Mouse (Mus musculus) macrophage (primary cell): ENCODE measurements around the gene Vav1. TPM values are rescaled to one million over a fixed set of nuclear protein-coding genes. Genes with fewer than 3 reads are reported as not detected.

Experiments
- H3K27ac ChIP-seq: fragments of 350-480 bp; formaldehyde crosslinking; 2 replicates; pipeline ENCODE4 v1.9.0; 2021
- H3K36me3 ChIP-seq: fragments of 350-480 bp; formaldehyde crosslinking; 2 replicates; pipeline ENCODE4 v1.9.0; 2021; ENCODE audit errors: inconsistent target
- H3K4me3 ChIP-seq: fragments of 350-480 bp; formaldehyde crosslinking; 2 replicates; pipeline ENCODE4 v1.9.0; 2021; ENCODE audit errors: inconsistent target
- H3K79me2 ChIP-seq: fragments of 350-480 bp; formaldehyde crosslinking; 2 replicates; pipeline ENCODE4 v1.9.0; 2021; ENCODE audit errors: inconsistent target
- WGBS: methylation state at CpG from one replicate; pipeline ENCODE4 v1.1.7; 2026; ENCODE audit warnings: inconsistent platforms; ENCODE audit not compliant: missing documents; 5-methylcytosine and 5-hydroxymethylcytosine counted together
- polyA plus RNA-seq: library from polyadenylated mRNA; stranded (reverse); fragments of 250-400 nt; gene quantifications from 3 replicates; pipeline ENCODE4 v1.2.4, GENCODE M21; 2018; ENCODE audit warnings: inconsistent platforms
- total RNA-seq, 78 experiments: library from RNA; depleted of rRNA; stranded (reverse); fragments of 250-400 nt; gene quantifications; 1 replicate in 9 of 78; 2 replicates in 24 of 78; 3 replicates in 43 of 78; 4 replicates in 2 of 78; pipeline ENCODE4 v1.2.4; 2018; ENCODE audit warnings: inconsistent platforms in 56 of 78

The Vav1 gene
- total RNA-seq (2018; cell fraction: chromatin; rRNA removed), result 100 to 1,000 TPM; 144 to 640 (median 355) TPM
- total RNA-seq (2018; cell fraction: cytosol; rRNA removed), result 100 to 1,000 TPM in 25 of 26 experiments, 10 to 100 TPM in 1; 97.9 to 300 (median 165) TPM
- 100 to 1,000 TPM; 118 to 364 (median 250) TPM for total RNA-seq (2018; cell fraction: nucleus; rRNA removed)
- polyA plus RNA-seq, result 91.4 to 144 TPM (median 106 TPM) in 3 replicates

DNA sequence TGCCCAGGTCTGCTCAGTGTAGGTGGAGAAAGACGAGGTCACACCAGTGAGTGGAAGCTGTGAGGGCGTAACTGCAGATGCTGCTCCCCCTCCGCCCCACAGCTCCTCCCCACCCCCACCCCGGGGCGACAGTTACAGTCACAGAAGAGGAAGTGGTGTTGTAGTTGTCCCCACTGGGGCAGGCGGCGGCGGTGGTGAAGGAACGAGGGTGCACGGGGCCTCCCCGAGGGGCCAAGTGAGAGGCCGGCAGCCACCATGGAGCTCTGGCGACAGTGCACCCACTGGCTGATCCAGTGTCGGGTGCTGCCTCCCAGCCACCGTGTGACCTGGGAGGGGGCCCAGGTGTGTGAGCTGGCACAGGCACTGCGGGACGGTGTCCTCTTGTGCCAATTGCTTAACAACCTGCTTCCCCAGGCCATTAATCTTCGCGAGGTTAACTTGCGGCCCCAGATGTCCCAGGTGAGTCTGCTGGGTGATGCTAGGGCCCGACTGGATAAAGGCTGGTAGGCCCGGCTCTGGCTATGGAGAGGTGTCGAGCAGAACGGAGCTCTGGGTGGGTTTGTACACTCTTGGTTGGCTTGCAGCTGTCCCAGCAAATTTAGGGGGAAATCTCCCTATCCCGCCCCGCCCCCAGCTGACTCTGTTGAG lies at the start of gene Vav1:
Vav1 (plus strand) TSS at position 158 of the 648 bp plus-strand sequence.
- peak within 1 kb of the TSS; percentile 97 for H3K27ac ChIP-seq
- peaks cover 63% of the 10 kb centered on the region for H3K79me2 ChIP-seq
- peak within 1 kb of the TSS; percentile 91 for H3K4me3 ChIP-seq
- no peaks in the 10 kb centered on the region; the same call in 1 of the 2 replicates for H3K36me3 ChIP-seq
- WGBS, result under 1% methylated on average over 21 of the region's 26 CpGs

DNA sequence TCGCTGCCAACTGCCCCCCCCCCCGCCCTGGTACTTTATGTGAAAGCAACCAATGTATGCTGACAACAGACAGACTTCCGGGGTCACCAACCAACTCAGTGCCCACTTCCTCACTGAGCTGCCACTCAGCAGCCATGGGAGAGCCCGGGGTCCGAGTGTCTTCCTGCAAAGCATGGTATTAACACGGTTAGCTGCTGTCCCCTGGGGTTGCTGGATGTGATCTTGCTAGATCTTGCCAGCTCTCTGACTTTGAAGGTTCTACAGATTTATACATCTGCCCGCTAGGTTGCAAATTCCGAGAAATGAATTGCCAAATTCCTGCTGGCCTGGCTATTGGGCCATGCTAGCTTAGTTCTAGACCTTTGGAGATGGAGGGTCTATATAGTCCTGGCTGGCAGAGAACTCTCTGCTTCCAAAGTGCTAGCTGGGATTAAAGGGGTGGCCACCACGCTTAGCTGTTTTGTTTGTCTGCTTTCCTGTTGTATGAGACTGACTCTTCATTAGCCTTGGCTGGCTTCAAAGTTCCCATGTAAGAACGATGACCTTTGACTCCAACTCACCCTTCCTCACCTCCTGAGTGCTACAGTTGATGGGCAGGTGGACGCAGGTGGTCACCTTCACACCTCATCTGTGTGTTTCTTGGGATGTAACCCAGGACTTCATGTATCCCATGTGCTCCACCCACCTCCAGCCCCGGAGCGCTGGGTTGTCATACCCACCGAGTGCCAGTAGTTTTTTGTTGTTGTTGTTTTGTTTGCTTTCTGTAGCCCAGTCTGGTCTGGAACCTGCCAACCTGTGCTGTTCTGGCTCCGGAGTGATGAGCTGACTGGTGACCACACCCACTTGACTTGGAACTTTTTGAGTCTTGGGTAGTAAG lies 48.8 kb upstream of the Vav1 start:
- H3K4me3 ChIP-seq, result no peak overlapping the region
- no peak overlapping the region for H3K27ac ChIP-seq
- H3K79me2 ChIP-seq, result no peaks in the 10 kb centered on the region
- peaks cover 7% of the 10 kb centered on the region for H3K36me3 ChIP-seq
- 58% methylated on average over 14 of the region's 15 CpGs for WGBS

GRCm38 (mm10) chr17:57230728-57231125 lies 48.2 kb upstream of the Vav1 start:
- Histone ChIP-seq H3K79me2 (no peaks in the 10 kb centered on the region), H3K36me3 (peaks cover 12% of the 10 kb centered on the region), H3K4me3 (no peak overlapping the region), H3K27ac (no peak overlapping the region)
- 18% methylated on average over 6 of the region's 6 CpGs for WGBS

DNA sequence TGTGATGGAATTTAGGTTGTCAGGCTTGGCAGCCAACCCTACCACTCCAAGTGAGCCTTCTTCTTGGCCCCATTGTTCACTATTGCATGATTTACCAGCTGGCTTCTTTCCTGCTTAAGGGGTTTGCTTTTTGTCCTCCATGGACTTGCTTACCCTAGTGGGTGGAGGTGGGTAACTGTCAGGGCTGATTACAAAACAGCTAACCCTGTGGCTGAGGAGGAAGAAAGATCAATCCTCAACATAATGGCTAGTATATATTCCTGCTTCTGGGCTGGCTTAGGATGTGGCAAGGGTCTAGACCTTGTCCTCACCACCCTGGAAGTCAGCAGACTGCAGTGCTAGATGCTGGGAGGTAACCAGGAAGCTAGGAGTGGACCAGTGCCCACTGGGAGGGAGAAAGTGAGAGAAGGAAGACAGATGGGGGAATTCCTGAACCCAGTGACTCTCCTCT lies 47.6 kb upstream of the Vav1 start:
- H3K4me3 ChIP-seq, result no peak overlapping the region
- H3K79me2 ChIP-seq, result no peaks in the 10 kb centered on the region
- no peak overlapping the region for H3K27ac ChIP-seq
- peaks cover 18% of the 10 kb centered on the region for H3K36me3 ChIP-seq

DNA sequence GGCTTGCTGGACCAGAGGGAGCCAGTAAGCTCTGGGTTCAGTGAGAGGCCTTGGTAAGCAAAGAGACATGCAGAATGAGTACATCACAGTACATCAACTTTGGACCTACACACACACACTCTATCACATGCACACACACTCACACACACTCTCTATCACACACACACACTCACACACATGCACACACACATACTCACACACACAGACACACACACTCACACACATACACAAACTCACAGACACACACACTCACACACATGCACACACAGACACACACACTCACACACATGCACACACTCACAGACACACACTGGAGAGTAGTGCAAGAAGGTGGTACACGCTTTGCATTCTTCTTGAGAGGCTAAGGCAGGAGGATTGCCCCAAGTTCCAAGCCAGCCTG lies 46.7 kb upstream of the Vav1 start:
- Histone ChIP-seq H3K36me3 (peaks cover 27% of the 10 kb centered on the region), H3K4me3 (no peak overlapping the region), H3K79me2 (no peaks in the 10 kb centered on the region), H3K27ac (no peak overlapping the region)
- WGBS, result 100% methylated on average over 1 of the region's 1 CpGs

GRCm38 (mm10) chr17:57233038-57233437 lies 45.9 kb upstream of the Vav1 start:
- H3K27ac ChIP-seq, result no peak overlapping the region
- 85% methylated on average over 7 of the region's 7 CpGs for WGBS
- H3K79me2 ChIP-seq, result no peaks in the 10 kb centered on the region
- peaks cover 35% of the 10 kb centered on the region for H3K36me3 ChIP-seq
- no peak overlapping the region for H3K4me3 ChIP-seq

DNA sequence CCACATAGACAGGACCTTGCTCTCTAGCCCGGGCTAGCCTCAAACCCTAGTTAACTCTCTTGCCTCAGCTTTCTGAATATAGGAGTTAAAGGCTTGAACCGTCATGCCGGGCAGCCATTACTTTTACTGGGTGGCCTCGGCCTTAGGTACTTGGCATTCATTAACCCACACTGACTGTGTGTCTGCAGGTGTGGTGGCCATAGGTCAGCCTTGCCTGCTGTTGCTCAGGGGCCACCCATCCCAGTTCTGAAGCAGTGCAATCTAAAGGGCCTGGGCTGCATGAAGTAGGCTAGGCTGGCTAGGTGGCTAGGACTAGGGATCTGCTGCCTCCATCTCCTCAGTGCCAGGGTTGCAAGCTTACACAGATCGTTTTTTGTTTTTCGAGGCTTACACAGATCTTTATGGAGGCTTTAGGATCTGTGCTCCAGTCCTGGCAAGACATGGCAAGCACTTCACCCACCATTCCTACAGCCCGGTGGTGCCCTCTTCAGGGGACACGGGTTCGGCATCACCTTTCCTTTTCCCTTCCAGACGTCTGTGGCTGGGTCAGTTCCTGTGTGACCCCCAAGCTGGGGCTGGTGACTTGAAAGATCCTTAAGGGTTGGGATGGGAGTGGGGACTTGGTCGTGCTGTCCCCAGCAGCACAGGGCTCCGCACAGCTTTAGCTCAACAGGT lies 44.5 kb upstream of the Vav1 start:
- 89% methylated on average over 12 of the region's 12 CpGs for WGBS

GRCm38 (mm10) chr17:57235803-57236202 lies 43.1 kb upstream of the Vav1 start:
- Histone ChIP-seq H3K79me2 (no peaks in the 10 kb centered on the region), H3K4me3 (no peak overlapping the region), H3K36me3 (peaks cover 35% of the 10 kb centered on the region)

More for the DNA sequence above, 44.5 kb upstream of the Vav1 start:
- Histone ChIP-seq H3K79me2 (no peaks in the 10 kb centered on the region), H3K4me3 (no peak overlapping the region), H3K27ac (no peak overlapping the region), H3K36me3 (peaks cover 35% of the 10 kb centered on the region)

GRCm38 (mm10) chr17:57237181-57237580 lies 41.7 kb upstream of the Vav1 start:
- peaks cover 47% of the 10 kb centered on the region for H3K36me3 ChIP-seq

More at GRCm38 (mm10) chr17:57235803-57236202, 43.1 kb upstream of the Vav1 start:
- no peak overlapping the region for H3K27ac ChIP-seq
- WGBS, result 98% methylated on average over 5 of the region's 5 CpGs

DNA sequence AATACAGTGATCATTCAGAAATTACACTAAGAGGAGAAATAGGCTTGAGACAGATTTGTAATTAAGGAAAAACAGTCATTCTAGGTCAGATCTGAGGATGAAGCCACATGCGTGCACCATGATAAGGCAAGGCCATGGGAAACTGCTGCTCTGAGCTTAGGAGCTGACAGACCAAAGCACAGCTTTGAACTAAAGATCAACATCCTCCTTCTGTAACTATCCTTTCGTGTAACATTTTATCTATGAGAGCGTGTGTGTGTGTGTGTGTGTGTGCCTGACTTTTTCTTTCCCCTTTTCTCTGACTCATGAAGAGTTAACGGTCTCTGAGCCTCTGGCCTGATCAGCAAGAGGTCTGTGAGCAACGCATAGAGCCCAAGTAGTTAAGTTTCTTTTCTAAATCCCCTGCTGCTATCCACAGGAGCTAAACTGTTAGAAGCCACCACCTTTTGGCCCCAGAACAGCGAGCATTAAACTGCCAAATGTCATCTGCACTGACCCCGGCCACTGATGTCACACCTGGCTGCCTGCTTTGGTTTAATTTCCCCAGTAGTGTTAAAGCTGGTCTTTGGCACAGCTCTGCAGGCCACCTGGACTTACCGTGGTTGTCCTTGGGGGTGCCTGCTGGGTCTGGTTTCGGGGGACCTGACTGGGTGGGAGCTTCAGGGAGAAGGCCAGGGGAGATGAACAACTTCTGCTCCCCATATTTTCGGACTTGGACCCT lies 35.1 kb upstream of the Vav1 start:
- 87% methylated on average over 10 of the region's 10 CpGs for WGBS
- H3K36me3 ChIP-seq, result peaks cover 44% of the 10 kb centered on the region
- H3K4me3 ChIP-seq, result no peak overlapping the region
- H3K27ac ChIP-seq, result no peak overlapping the region
- H3K79me2 ChIP-seq, result no peaks in the 10 kb centered on the region; the same call in 1 of the 2 replicates

More at GRCm38 (mm10) chr17:57237181-57237580, 41.7 kb upstream of the Vav1 start:
- Histone ChIP-seq H3K79me2 (no peaks in the 10 kb centered on the region; the same call in 1 of the 2 replicates), H3K4me3 (no peak overlapping the region), H3K27ac (no peak overlapping the region)
- WGBS, result 97% methylated on average over 9 of the region's 9 CpGs

- H3K79me2 ChIP-seq, result peaks cover 7% of the 10 kb centered on the region; the same call in 1 of the 2 replicates
- peaks cover 44% of the 10 kb centered on the region for H3K36me3 ChIP-seq
- no peak overlapping the region for H3K27ac ChIP-seq
- H3K4me3 ChIP-seq, result no peak overlapping the region
- 97% methylated on average over 8 of the region's 10 CpGs for WGBS
Measured at GRCm38 (mm10) chr17:57245311-57245929, 33.5 kb upstream of the Vav1 start.

DNA sequence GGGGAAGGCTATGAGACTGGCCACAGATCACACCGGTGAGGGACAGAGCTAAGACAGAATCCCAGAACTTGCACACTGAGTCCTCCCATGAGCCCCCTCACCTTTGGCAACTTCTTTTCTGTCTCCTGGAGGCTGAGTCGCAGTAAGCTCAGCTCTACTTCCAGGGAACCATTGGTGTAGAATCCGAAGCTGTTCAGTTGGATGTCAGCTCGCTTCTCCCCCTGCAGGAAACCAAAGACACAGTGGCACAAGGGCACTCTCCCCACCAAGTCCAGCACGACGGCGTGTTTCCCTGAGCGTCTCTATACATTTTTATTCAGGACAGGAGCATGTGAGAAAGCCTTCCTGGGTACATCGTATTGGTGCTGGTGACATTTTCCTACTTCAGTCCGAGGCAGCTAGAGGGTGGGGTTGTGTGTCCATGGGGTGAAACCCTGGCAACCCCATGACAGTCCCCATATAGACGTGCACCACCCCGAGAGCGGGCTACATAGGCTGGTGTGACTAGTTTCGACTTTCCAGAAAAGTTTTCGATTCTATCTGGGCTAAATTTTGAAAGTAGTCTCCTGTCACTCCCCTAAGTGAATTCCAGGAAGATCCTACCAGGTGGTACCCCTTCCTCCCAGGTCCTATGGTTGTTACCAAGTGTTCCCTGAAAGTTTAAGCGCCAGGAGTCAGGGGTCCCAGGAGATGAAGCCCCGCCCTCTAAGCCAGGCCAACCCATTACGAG lies 32.1 kb upstream of the Vav1 start:
- Histone ChIP-seq H3K36me3 (peaks cover 35% of the 10 kb centered on the region), H3K27ac (peak overlapping the region; percentile 57), H3K79me2 (peaks cover 7% of the 10 kb centered on the region; the same call in 1 of the 2 replicates), H3K4me3 (peak overlapping the region; percentile 74)
- WGBS, result 6% methylated on average over 18 of the region's 18 CpGs
